Mouse (Mus musculus): ENCODE measurements around the gene Wfdc16. TPM values are rescaled to one million over a fixed set of nuclear protein-coding genes. Genes with fewer than 3 reads are reported as not detected.
"Not testable (repeated sequence)": the region's sequence is repeated elsewhere in the genome, so short reads cannot be mapped to it uniquely, and the experiment has no call there.

Gene Wfdc16
- polyA plus RNA-seq, 1 experiment from 2014 or later: not detected

DNA sequence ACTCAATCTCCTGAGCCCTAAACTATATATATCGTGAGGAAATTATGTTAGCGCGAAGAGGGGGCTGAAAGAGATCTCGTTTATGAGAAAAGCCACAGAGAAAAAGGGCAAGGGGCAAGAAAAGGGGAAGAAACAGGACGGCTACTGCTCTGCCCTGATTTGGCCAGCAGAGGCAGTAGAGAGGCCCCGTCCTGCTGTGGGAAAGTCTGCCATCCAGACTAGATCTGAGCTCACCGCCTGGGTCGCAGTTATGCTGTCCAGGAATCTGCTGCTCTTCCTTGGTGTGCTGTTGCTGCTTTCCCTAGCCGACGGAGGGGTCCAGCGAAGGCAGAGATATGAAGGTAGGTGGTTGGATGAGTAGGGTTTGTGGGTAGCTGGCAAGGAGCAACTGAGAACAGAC, 17.3 kb upstream of the Wfdc16 start, which contains the start of gene Wfdc10:
TSS of gene Wfdc10 (plus strand) at position 189 of the 400 bp plus-strand sequence.
- no peaks in the 10 kb centered on the region for H3K4me1 ChIP-seq (replicated peaks)
- no peaks in the 10 kb centered on the region for H3K36me3 ChIP-seq
- H3K27me3 ChIP-seq: 0 out of 2 replicates have a peak, but pooled peaks cover 6% of the 10 kb centered on the region
- ATAC-seq (replicated peaks; ENCODE audit: insufficient number of reproducible peaks, insufficient read depth, low FRiP score, low read depth): no peak
- H3K9ac ChIP-seq: no peak within 1 kb of the TSS
- 16% methylated on average over 11 of the region's 11 CpGs for WGBS
- no peak within 1 kb of the TSS for H3K4me2 ChIP-seq
- H3K4me3 ChIP-seq: no peak within 1 kb of the TSS
- no peaks in the 10 kb centered on the region for H3K9me3 ChIP-seq (replicated peaks)
- no peak within 1 kb of the TSS for H3K27ac ChIP-seq

DNA sequence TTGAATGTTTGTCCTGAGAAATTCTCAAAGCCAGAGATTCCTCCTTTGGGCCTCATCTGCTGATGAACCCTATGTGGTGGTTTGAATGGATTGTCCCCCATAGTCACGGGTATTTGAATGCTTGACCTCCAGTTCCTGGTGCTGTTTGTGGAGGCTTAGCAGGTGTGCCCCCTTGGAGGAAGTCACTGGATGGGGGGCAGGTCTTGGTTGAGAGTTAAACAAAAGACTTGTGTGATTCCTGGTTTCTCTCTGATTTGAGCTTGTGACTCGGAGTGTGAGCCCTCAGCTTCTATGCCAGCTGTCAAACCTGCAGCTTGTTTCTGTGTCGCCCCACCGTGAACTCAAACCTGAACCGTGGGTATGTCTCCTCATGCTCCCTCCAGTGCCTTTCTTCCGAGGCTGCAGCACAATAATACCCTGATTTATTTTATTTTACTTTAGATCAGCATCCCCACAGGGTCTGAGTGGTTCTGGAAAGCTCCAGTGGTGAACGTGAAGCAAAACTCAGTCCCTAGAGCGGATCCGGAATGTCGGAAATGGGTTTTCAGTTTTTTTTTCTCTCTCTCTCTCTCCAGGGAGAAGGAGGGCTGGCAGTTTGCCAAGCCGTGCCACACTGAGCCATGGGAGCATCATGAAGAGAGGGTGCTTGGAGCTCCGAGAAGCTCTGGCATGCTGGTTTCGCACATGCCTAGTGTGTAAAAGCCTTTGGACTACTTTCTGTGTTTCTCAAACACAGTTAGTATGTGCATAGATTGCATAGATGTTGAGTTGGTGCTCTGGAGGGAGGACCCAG, 3.5 kb upstream of the Wfdc16 start:
- 0 out of 2 replicates have a peak, but pooled peaks cover 2% of the 10 kb centered on the region for H3K4me1 ChIP-seq (replicated peaks)
- H3K4me3 ChIP-seq: no peak overlapping the region
- H3K9me3 ChIP-seq (replicated peaks): no peaks in the 10 kb centered on the region

DNA sequence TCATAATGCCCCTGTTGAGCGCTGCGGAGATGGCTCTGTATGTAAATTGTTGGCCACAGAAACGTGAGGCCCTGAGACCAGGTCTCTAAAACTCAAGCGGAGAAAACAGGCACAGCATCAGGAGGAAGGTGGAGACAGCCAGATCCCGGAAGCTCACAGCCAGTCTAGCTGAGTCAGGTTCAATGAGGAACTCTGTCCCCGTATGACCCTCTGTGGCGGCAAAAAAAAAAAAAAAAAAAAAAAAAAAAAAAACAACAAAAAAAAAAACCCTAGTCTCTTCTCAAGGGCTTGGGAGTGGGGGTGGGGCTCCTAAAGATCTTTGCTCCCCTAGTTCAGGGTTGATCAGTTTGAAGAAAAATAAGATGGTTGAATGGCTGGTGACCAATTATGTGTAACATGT, 2.5 kb upstream of the Wfdc16 start:
- no peaks in the 10 kb centered on the region for H3K9me3 ChIP-seq (replicated peaks)
- no peaks in the 10 kb centered on the region for H3K27me3 ChIP-seq
- H3K4me2 ChIP-seq: no peak overlapping the region
- no peak overlapping the region for H3K9ac ChIP-seq
- no peaks in the 10 kb centered on the region for H3K36me3 ChIP-seq
- H3K4me3 ChIP-seq: no peak overlapping the region
- WGBS: 64% methylated on average over 7 of the region's 7 CpGs
- no peak for ATAC-seq (replicated peaks; ENCODE audit: insufficient number of reproducible peaks, insufficient read depth, low FRiP score, low read depth)
- H3K27ac ChIP-seq: no peak overlapping the region
- 0 out of 2 replicates have a peak, but pooled peaks cover 2% of the 10 kb centered on the region for H3K4me1 ChIP-seq (replicated peaks)

More for the DNA sequence above, 3.5 kb upstream of the Wfdc16 start:
- no peaks in the 10 kb centered on the region for H3K27me3 ChIP-seq
- H3K9ac ChIP-seq: no peak overlapping the region
- H3K4me2 ChIP-seq: no peak overlapping the region
- no peak overlapping the region for H3K27ac ChIP-seq
- 69% methylated on average over 13 of the region's 13 CpGs for WGBS
- no peaks in the 10 kb centered on the region for H3K36me3 ChIP-seq
- no peak for ATAC-seq (replicated peaks; ENCODE audit: insufficient number of reproducible peaks, insufficient read depth, low FRiP score, low read depth)

DNA sequence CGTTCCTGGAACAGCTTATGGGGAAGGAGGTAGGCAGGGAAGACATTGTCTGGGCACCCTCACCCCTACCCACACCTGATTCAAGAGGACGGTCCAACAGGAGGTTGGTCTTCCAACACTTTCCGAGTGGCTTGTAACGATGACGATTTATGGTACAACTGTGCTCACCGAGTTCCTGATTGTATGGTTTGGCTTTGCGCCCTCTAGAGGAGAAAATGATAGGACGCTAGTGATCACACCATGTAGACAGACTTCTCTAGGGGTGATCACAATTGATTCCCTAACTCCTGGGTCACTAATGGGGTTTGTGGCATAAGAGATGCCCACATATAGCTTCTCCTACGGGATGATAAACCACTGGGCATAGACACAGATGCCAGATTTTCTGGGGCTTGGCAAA, 3.3 kb downstream of the Wfdc16 start:
- WGBS: 70% methylated on average over 9 of the region's 9 CpGs
- Histone ChIP-seq H3K4me1 (replicated peaks) (no peaks in the 10 kb centered on the region), H3K9me3 (replicated peaks) (no peaks in the 10 kb centered on the region), H3K4me2 (no peak overlapping the region), H3K9ac (no peak overlapping the region), H3K27me3 (no peaks in the 10 kb centered on the region), H3K27ac (no peak overlapping the region), H3K36me3 (no peaks in the 10 kb centered on the region), H3K4me3 (no peak overlapping the region)
- ATAC-seq (replicated peaks; ENCODE audit: insufficient number of reproducible peaks, insufficient read depth, low FRiP score, low read depth): no peak

DNA sequence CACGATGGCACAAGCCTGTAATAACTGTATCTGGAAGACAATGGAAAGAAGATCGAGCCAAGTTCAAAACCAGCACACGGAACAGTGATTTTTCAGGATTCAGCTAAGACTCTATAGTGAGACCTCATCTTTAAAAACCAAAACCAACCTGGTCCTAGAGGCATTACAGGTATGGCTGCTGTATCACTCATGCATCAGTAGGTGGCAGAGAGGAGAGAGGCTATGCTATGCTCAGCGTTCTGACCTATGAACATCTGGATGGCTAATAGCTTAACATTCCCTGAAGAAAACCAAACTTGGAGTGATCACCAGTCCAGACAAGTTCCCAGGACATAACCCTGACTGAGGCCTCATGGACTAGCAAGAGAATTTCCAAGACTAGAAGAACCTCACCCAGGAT, 16.8 kb downstream of the Wfdc16 start:
- WGBS: 76% methylated on average over 4 of the region's 4 CpGs
- H3K4me1 ChIP-seq (replicated peaks): no peaks in the 10 kb centered on the region
- no peaks in the 10 kb centered on the region for H3K27me3 ChIP-seq
- no peak overlapping the region for H3K4me2 ChIP-seq
- H3K9ac ChIP-seq: no peak overlapping the region
- H3K27ac ChIP-seq: no peak overlapping the region
- H3K9me3 ChIP-seq (replicated peaks): no peaks in the 10 kb centered on the region
- no peak for ATAC-seq (replicated peaks; ENCODE audit: insufficient number of reproducible peaks, insufficient read depth, low FRiP score, low read depth)
- H3K4me3 ChIP-seq: no peak overlapping the region
- H3K36me3 ChIP-seq: no peaks in the 10 kb centered on the region

DNA sequence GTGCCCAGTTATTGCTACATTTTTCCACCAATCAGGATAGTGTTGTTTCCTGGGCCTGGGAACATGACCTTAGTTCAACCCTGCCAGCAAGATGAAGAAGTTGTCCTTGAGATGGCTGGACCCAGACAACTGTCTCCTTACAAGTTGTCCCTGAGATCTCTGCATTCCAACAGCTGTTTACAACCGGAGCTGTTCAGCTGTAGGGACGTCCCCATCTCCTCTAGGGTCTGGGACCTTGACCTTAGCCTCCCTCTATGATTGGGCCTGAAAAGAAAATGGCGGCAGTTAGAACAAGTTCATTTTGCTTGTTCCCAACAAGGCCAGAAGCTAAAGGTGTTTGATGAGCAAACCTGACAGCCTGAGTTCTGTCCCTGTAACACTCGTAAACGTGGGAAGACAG, 19.5 kb downstream of the Wfdc16 start:
- no peaks in the 10 kb centered on the region for H3K36me3 ChIP-seq
- no peak overlapping the region for H3K4me3 ChIP-seq
- 71% methylated on average over 5 of the region's 5 CpGs for WGBS
- no peaks in the 10 kb centered on the region for H3K4me1 ChIP-seq (replicated peaks)
- H3K27me3 ChIP-seq: no peaks in the 10 kb centered on the region
- no peak for ATAC-seq (replicated peaks; ENCODE audit: insufficient number of reproducible peaks, insufficient read depth, low FRiP score, low read depth)
- no peak overlapping the region for H3K27ac ChIP-seq
- no peaks in the 10 kb centered on the region for H3K9me3 ChIP-seq (replicated peaks)
- H3K9ac ChIP-seq: no peak overlapping the region
- no peak overlapping the region for H3K4me2 ChIP-seq

DNA sequence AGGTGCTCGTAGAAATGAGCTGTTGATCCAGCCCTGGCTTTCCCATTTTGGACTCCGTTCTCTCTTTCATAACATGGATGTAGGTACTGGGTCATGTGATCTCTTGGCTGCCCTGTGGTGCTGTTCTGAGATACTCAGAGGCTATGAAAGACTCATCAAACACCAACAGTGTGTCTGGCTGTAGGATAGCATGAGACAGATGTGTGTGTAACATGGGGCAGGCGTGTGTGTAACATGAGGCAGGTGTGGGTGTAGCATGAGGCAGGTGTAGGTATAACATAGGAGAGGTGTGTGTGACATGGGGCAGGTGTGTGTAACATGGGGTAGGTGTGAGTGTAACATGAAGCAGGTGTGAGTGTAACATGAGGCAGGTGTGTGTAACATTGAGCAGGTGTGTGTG, 23.2 kb downstream of the Wfdc16 start:
- H3K9ac ChIP-seq: no peak overlapping the region
- H3K27ac ChIP-seq: no peak overlapping the region
- no peaks in the 10 kb centered on the region for H3K27me3 ChIP-seq
- WGBS: 91% methylated on average over 3 of the region's 3 CpGs
- H3K4me2 ChIP-seq: no peak overlapping the region
- no peaks in the 10 kb centered on the region for H3K9me3 ChIP-seq (replicated peaks)
- no peak overlapping the region for H3K4me3 ChIP-seq
- ATAC-seq (replicated peaks; ENCODE audit: insufficient number of reproducible peaks, insufficient read depth, low FRiP score, low read depth): no peak
- no peaks in the 10 kb centered on the region for H3K4me1 ChIP-seq (replicated peaks)
- no peaks in the 10 kb centered on the region for H3K36me3 ChIP-seq

DNA sequence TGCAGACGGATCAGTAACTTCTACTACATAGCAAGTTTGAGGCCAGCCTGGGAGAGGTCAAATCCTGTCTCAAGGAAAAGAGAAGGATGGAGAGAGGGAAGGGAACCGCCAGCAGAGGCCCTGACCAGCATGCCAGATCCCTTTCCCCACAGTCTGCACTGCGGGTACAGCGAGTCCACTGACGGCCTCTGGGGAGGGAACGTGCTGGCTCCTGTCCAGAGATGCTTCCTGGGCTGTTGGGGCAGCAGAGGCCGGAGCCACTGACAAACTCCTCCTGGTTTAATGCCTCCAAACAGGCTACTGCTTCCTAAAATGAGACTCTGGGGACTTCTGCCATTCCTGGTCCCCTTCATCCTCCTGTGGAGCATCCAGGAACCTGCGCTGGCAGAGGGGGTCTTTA, 25.1 kb downstream of the Wfdc16 start, which contains the start of the genes Wfdc6b and Wfdc8:
TSS of gene Wfdc6b (plus strand) at position 52 of the 400 bp plus-strand sequence.
TSS of gene Wfdc8 (minus strand) at position 156 of the 400 bp plus-strand sequence.
- not testable (repeated sequence) for H3K9ac ChIP-seq; H3K36me3 ChIP-seq; H3K4me2 ChIP-seq; H3K27ac ChIP-seq; H3K4me1 ChIP-seq (replicated peaks); ATAC-seq (replicated peaks; ENCODE audit: insufficient number of reproducible peaks, insufficient read depth, low FRiP score, low read depth); H3K9me3 ChIP-seq (replicated peaks); H3K27me3 ChIP-seq; H3K4me3 ChIP-seq
- WGBS: 35% methylated on average over 8 of the region's 8 CpGs

DNA sequence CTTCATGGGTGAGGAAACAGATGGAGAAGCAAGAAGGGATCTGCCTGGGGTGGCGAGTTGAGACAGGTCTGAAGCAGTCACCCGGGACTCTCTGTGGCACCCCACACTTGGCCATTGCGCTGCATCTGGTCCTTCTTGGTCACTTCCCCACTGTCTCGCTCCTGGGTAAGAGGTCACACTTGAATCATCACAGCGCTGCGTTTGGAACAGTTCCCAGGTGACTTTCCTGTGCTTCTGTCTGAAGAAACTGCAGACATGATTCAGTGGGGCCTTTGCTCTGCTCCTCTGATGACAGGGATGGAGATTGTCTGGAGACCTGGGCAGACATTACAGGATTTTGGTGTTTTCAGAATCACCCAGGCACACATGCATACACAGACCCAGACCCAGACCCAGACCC, 29.8 kb downstream of the Wfdc16 start:
- H3K36me3 ChIP-seq: no peaks in the 10 kb centered on the region
- H3K9me3 ChIP-seq (replicated peaks): no peaks in the 10 kb centered on the region
- 0 out of 2 replicates have a peak, but pooled peaks cover 9% of the 10 kb centered on the region for H3K27me3 ChIP-seq
- H3K4me1 ChIP-seq (replicated peaks): no peaks in the 10 kb centered on the region
- H3K4me3 ChIP-seq: no peak overlapping the region
- no peak for ATAC-seq (replicated peaks; ENCODE audit: insufficient number of reproducible peaks, insufficient read depth, low FRiP score, low read depth)
- WGBS: 64% methylated on average over 6 of the region's 6 CpGs
- H3K27ac ChIP-seq: no peak overlapping the region
- H3K4me2 ChIP-seq: no peak overlapping the region
- no peak overlapping the region for H3K9ac ChIP-seq

DNA sequence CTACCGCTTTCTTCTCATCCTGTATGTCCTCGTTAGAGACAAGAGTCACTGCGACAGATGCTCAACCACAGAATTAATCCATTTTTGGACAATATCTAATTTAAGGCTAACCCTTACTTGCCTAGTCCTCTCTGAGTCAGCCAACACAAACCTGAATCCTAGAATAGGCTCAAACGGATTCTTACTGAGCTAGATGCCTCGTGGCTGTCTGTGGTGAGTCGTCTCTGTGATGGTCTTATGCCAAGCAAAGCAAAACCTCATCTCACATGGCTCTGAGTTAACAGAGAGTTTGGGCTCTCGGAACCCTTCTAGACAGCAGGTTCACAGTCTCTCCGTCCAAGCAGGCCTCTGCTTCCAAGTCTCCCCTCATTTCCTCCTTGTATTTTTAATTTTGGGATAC, 34.2 kb downstream of the Wfdc16 start:
- no peak overlapping the region for H3K27ac ChIP-seq
- WGBS: 77% methylated on average over 8 of the region's 8 CpGs
- ATAC-seq (replicated peaks; ENCODE audit: insufficient number of reproducible peaks, insufficient read depth, low FRiP score, low read depth): no peak
- 0 out of 2 replicates have a peak, but pooled peaks cover 4% of the 10 kb centered on the region for H3K9me3 ChIP-seq (replicated peaks)
- 0 out of 2 replicates have a peak, but pooled peaks cover 9% of the 10 kb centered on the region for H3K27me3 ChIP-seq
- no peaks in the 10 kb centered on the region for H3K4me1 ChIP-seq (replicated peaks)
- no peaks in the 10 kb centered on the region for H3K36me3 ChIP-seq
- H3K4me3 ChIP-seq: no peak overlapping the region
- no peak overlapping the region for H3K4me2 ChIP-seq
- H3K9ac ChIP-seq: no peak overlapping the region

DNA sequence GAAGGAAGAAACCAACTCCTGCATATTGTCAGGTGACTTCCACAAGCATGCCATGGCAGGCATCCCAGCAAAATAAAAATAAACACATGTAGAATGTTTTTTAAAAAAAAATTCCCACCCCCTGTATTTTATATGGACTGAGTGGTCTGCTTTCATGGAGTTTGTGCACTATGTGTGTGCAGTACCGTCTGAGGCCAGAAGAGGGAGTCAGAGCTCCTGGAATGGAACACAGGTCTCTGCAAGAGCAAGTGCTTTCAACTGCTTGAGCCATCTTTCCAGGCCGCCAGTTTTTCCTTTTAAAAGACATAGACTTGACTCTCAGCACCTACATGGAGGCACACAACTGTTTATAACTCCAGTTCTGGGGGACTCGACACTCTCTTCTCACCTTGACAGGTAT, 35.1 kb downstream of the Wfdc16 start:
- Histone ChIP-seq H3K4me2 (no peak overlapping the region), H3K27me3 (0 out of 2 replicates have a peak, but pooled peaks cover 9% of the 10 kb centered on the region), H3K4me3 (no peak overlapping the region), H3K9me3 (replicated peaks) (0 out of 2 replicates have a peak, but pooled peaks cover 4% of the 10 kb centered on the region), H3K9ac (no peak overlapping the region), H3K4me1 (replicated peaks) (no peaks in the 10 kb centered on the region), H3K27ac (no peak overlapping the region), H3K36me3 (no peaks in the 10 kb centered on the region)
- 85% methylated on average over 3 of the region's 3 CpGs for WGBS
- no peak for ATAC-seq (replicated peaks; ENCODE audit: insufficient number of reproducible peaks, insufficient read depth, low FRiP score, low read depth)

DNA sequence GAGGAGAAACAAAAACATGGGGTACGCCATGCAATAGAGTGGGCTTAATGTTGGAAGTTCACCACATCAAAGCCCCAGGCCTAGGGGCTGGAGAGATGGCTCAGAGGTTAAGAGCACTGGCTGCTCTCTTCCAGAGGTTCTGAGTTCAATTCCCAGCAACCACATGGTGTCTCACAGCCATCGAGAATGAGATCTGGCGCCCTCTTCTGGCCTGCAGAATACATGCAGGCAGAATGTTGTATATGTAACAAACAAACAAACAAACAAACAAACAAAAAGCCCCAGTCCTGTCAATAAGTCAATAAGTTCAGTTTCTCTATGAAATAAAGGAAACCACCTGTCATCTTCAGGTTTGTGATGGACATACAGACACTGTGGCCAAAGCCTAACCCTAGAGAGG, 38.4 kb downstream of the Wfdc16 start:
- Histone ChIP-seq H3K4me3 (no peak overlapping the region), H3K36me3 (no peaks in the 10 kb centered on the region), H3K27ac (no peak overlapping the region), H3K4me2 (no peak overlapping the region), H3K27me3 (no peaks in the 10 kb centered on the region), H3K4me1 (replicated peaks) (no peaks in the 10 kb centered on the region), H3K9me3 (replicated peaks) (0 out of 2 replicates have a peak, but pooled peaks cover 4% of the 10 kb centered on the region), H3K9ac (no peak overlapping the region)
- no peak for ATAC-seq (replicated peaks; ENCODE audit: insufficient number of reproducible peaks, insufficient read depth, low FRiP score, low read depth)
- WGBS: 55% methylated on average over 3 of the region's 3 CpGs

Data from heart, embryonic 15.5 days (tissue).